In the genomic region with DNA sequence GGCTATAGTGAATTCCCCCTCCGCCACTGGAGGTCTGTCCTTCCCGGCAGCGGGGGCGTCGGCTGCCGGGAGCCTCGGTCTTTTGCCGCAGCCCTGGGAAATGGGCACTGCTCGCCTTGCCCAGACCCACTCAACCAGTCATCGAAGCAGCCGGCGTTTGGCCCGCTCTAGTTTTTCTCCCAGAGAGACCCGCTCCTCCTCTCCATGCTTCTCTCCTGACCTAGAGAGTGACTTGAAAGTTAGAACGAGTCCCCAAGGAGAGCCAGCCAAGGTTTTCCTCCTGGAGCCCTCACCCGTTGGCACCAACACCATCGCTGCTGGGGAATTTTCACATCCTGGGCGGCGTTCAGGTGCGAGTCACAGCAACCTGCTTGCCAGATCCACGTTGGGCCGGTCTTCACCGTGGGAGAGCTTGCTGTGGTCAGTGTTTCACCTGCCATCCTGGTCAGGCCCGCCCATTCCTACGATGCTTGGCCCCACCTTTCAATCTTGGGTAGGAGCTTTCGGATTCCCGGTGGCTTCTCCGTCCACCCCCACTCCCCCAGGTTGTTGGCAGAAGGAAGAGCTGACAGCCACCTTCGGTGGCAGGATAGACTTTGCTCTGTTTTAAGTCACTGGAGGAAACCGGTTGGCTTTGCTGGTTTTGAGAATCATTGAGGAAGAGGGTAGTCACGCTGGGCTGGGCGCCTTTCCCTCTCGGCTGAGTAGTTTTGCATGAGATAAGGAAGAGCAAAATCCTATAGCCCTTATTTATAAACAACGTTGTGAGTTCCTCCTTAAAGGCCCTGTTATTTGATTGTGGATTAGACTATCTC, we compare ENCODE assay signal across 8 mouse cellular contexts. TPM values are rescaled to one million over a fixed set of nuclear protein-coding genes. Genes with fewer than 3 reads are reported as not detected.
A peak's percentile ranks its signal among the peaks of the same experiment; 100 is the strongest.
DNase-seq lines count a peak whose midpoint lies in the region; ATAC-seq lines count a peak whose summit lies in the region.

No protein-coding gene starts in this region.

- no peaks in the 10 kb centered on the region for H3K27me3 ChIP-seq in embryonic facial prominence, embryonic 13.5 days
- H3K27me3 ChIP-seq in hindbrain, embryonic 15.5 days: no peaks in the 10 kb centered on the region
- H3K27me3 ChIP-seq in limb, embryonic 13.5 days: no peaks in the 10 kb centered on the region
- no peaks in the 10 kb centered on the region for H3K27me3 ChIP-seq in midbrain, embryonic 16.5 days (ENCODE audit: control insufficient read depth, insufficient read depth, low read depth, low read length)

- H3K9ac ChIP-seq in embryonic facial prominence, embryonic 13.5 days: peak overlapping the region; percentile 87
- peak overlapping the region; percentile 89 for H3K9ac ChIP-seq in hindbrain, embryonic 15.5 days
- peak overlapping the region; percentile 87 for H3K9ac ChIP-seq in limb, embryonic 13.5 days
- peak overlapping the region; percentile 87 for H3K9ac ChIP-seq in midbrain, embryonic 16.5 days (ENCODE audit: low read depth, low read length)

- DNase-seq in layer of hippocampus, adult 11-12 months (ENCODE audit: low spot score): peak; percentile 49
- no peak for DNase-seq in layer of hippocampus, postnatal 14 days (ENCODE audit: low spot score in 2 of 2)
- DNase-seq in R1 (ENCODE audit: low read depth, low spot score): peak; percentile 28
- peak; percentile 48 for DNase-seq in yolk sac, embryonic 10.5 days (ENCODE audit: low spot score)

- WGBS in embryonic facial prominence, embryonic 13.5 days: 3% methylated on average over 34 of the region's 34 CpGs
- 3% methylated on average over 33 of the region's 34 CpGs for WGBS in hindbrain, embryonic 15.5 days
- WGBS in limb, embryonic 13.5 days: 4% methylated on average over 34 of the region's 34 CpGs
- 2% methylated on average over 33 of the region's 34 CpGs for WGBS in midbrain, embryonic 16.5 days

- peak overlapping the region; percentile 96 for H3K4me2 ChIP-seq in embryonic facial prominence, embryonic 13.5 days
- H3K4me2 ChIP-seq in hindbrain, embryonic 15.5 days: peak overlapping the region; percentile 93
- H3K4me2 ChIP-seq in limb, embryonic 13.5 days (replicated peaks): peak overlapping the region; percentile 97
- H3K4me2 ChIP-seq in midbrain, embryonic 16.5 days (ENCODE audit: low read length): peak overlapping the region; percentile 97

- H3K9me3 ChIP-seq in embryonic facial prominence, embryonic 13.5 days: no peaks in the 10 kb centered on the region
- H3K9me3 ChIP-seq in hindbrain, embryonic 15.5 days: no peaks in the 10 kb centered on the region
- H3K9me3 ChIP-seq in limb, embryonic 13.5 days: no peaks in the 10 kb centered on the region
- H3K9me3 ChIP-seq in midbrain, embryonic 16.5 days (replicated peaks; ENCODE audit: control insufficient read depth, low read length, poor library complexity, severe bottlenecking): no peaks in the 10 kb centered on the region

- H3K36me3 ChIP-seq in embryonic facial prominence, embryonic 13.5 days: no peaks in the 10 kb centered on the region
- no peaks in the 10 kb centered on the region for H3K36me3 ChIP-seq in hindbrain, embryonic 15.5 days
- H3K36me3 ChIP-seq in limb, embryonic 13.5 days: peaks cover 5% of the 10 kb centered on the region; the same call in 1 of the 2 replicates
- H3K36me3 ChIP-seq in midbrain, embryonic 16.5 days (ENCODE audit: control insufficient read depth, insufficient read depth, low read length): 0 out of 2 replicates have a peak, but pooled peaks cover 2% of the 10 kb centered on the region

- H3K4me1 ChIP-seq in embryonic facial prominence, embryonic 13.5 days: peaks cover 32% of the 10 kb centered on the region
- peaks cover 70% of the 10 kb centered on the region for H3K4me1 ChIP-seq in hindbrain, embryonic 15.5 days (replicated peaks)
- H3K4me1 ChIP-seq in limb, embryonic 13.5 days: peaks cover 38% of the 10 kb centered on the region
- H3K4me1 ChIP-seq in midbrain, embryonic 16.5 days (ENCODE audit: control insufficient read depth, insufficient read depth, low read length): peaks cover 37% of the 10 kb centered on the region

- H3K27ac ChIP-seq in embryonic facial prominence, embryonic 13.5 days: peak overlapping the region; percentile 68; the same call in 1 of the 2 replicates
- peak overlapping the region; percentile 83 for H3K27ac ChIP-seq in hindbrain, embryonic 15.5 days (replicated peaks)
- no peak overlapping the region for H3K27ac ChIP-seq in limb, embryonic 13.5 days
- peak overlapping the region; percentile 76 for H3K27ac ChIP-seq in midbrain, embryonic 16.5 days (ENCODE audit: low read length)

- 0 out of 2 replicates have a peak, but pooled peaks have one; percentile 5 for ATAC-seq in embryonic facial prominence, embryonic 13.5 days (ENCODE audit: insufficient number of reproducible peaks, insufficient read depth, low FRiP score, low TSS enrichment, low read depth)
- peak; percentile 35 for ATAC-seq in hindbrain, embryonic 15.5 days (ENCODE audit: low FRiP score, low read depth)
- peak; percentile 3; the same call in 1 of the 2 replicates for ATAC-seq in limb, embryonic 13.5 days (ENCODE audit: low FRiP score, low read depth)
- peak; percentile 29 for ATAC-seq in midbrain, embryonic 16.5 days

- peak overlapping the region; percentile 87 for H3K4me3 ChIP-seq in embryonic facial prominence, embryonic 13.5 days
- peak overlapping the region; percentile 96 for H3K4me3 ChIP-seq in hindbrain, embryonic 15.5 days
- peak overlapping the region; percentile 87 for H3K4me3 ChIP-seq in limb, embryonic 13.5 days
- H3K4me3 ChIP-seq in midbrain, embryonic 16.5 days (ENCODE audit: low read depth, low read length): peak overlapping the region; percentile 91

RNA-seq across cellular contexts. Expression of gene Stk40, which starts 0.7 kb away (rescaled TPM):
- 10 to 100 TPM; 20.8 to 21.3 TPM for total RNA-seq in layer of hippocampus, postnatal 14 days (2021)
- polyA plus RNA-seq in embryonic facial prominence, embryonic 13.5 days (2015; fragmentation: Nextera tagmentation; extraction: Ambion mirVana): 34.9 and 36.6 TPM in 2 replicates
- 29.6 and 33.9 TPM in 2 replicates for polyA plus RNA-seq in hindbrain, embryonic 15.5 days (2015; fragmentation: Nextera tagmentation; extraction: Ambion mirVana)
- 38.7 and 39.0 TPM in 2 replicates for polyA plus RNA-seq in limb, embryonic 13.5 days (2015; fragmentation: Nextera tagmentation; extraction: Ambion mirVana)
- polyA plus RNA-seq in midbrain, embryonic 16.5 days (2015; fragmentation: Nextera tagmentation; extraction: Ambion mirVana): 27.1 and 31.1 TPM in 2 replicates

RNA-seq across cellular contexts. Expression of gene Lsm10, which starts 8.0 kb away (rescaled TPM):
- 10 to 100 TPM; 12.9 to 13.1 TPM for total RNA-seq in layer of hippocampus, postnatal 14 days (2021)
- polyA plus RNA-seq in embryonic facial prominence, embryonic 13.5 days (2015; fragmentation: Nextera tagmentation; extraction: Ambion mirVana): 46.7 and 50.3 TPM in 2 replicates
- 45.8 and 50.3 TPM in 2 replicates for polyA plus RNA-seq in hindbrain, embryonic 15.5 days (2015; fragmentation: Nextera tagmentation; extraction: Ambion mirVana)
- 44.7 and 46.3 TPM in 2 replicates for polyA plus RNA-seq in limb, embryonic 13.5 days (2015; fragmentation: Nextera tagmentation; extraction: Ambion mirVana)
- polyA plus RNA-seq in midbrain, embryonic 16.5 days (2015; fragmentation: Nextera tagmentation; extraction: Ambion mirVana): 55.1 and 63.5 TPM in 2 replicates

RNA-seq across cellular contexts. Expression of gene Eva1b, which starts 43.1 kb away (rescaled TPM):
- total RNA-seq in layer of hippocampus, postnatal 14 days (2021): 1 to 10 TPM; 6.5 to 6.7 TPM
- polyA plus RNA-seq in embryonic facial prominence, embryonic 13.5 days (2015; fragmentation: Nextera tagmentation; extraction: Ambion mirVana): 70.2 and 78.2 TPM in 2 replicates
- 14.5 and 15.1 TPM in 2 replicates for polyA plus RNA-seq in hindbrain, embryonic 15.5 days (2015; fragmentation: Nextera tagmentation; extraction: Ambion mirVana)
- 74.5 and 77.5 TPM in 2 replicates for polyA plus RNA-seq in limb, embryonic 13.5 days (2015; fragmentation: Nextera tagmentation; extraction: Ambion mirVana)
- 7.9 and 10.0 TPM in 2 replicates for polyA plus RNA-seq in midbrain, embryonic 16.5 days (2015; fragmentation: Nextera tagmentation; extraction: Ambion mirVana)

RNA-seq across cellular contexts. Expression of gene Oscp1, which starts 46.1 kb away (rescaled TPM):
- total RNA-seq in layer of hippocampus, postnatal 14 days (2021): 10 to 100 TPM; 45.5 to 49.0 TPM
- polyA plus RNA-seq in embryonic facial prominence, embryonic 13.5 days (2015; fragmentation: Nextera tagmentation; extraction: Ambion mirVana): 19.2 and 22.2 TPM in 2 replicates
- polyA plus RNA-seq in hindbrain, embryonic 15.5 days (2015; fragmentation: Nextera tagmentation; extraction: Ambion mirVana): 38.5 and 42.1 TPM in 2 replicates
- 17.2 and 19.4 TPM in 2 replicates for polyA plus RNA-seq in limb, embryonic 13.5 days (2015; fragmentation: Nextera tagmentation; extraction: Ambion mirVana)
- polyA plus RNA-seq in midbrain, embryonic 16.5 days (2015; fragmentation: Nextera tagmentation; extraction: Ambion mirVana): 40.0 and 48.5 TPM in 2 replicates

RNA-seq across cellular contexts. Expression of gene Mrps15, which starts 57.7 kb away (rescaled TPM):
- total RNA-seq in layer of hippocampus, postnatal 14 days (2021): 10 to 100 TPM; 46.6 to 47.9 TPM
- polyA plus RNA-seq in embryonic facial prominence, embryonic 13.5 days (2015; fragmentation: Nextera tagmentation; extraction: Ambion mirVana): 154 and 162 TPM in 2 replicates
- polyA plus RNA-seq in hindbrain, embryonic 15.5 days (2015; fragmentation: Nextera tagmentation; extraction: Ambion mirVana): 123 and 129 TPM in 2 replicates
- 153 and 158 TPM in 2 replicates for polyA plus RNA-seq in limb, embryonic 13.5 days (2015; fragmentation: Nextera tagmentation; extraction: Ambion mirVana)
- 128 and 131 TPM in 2 replicates for polyA plus RNA-seq in midbrain, embryonic 16.5 days (2015; fragmentation: Nextera tagmentation; extraction: Ambion mirVana)

Comparison
In these comparisons a context has a peak if more than half of its experiments do, and no peak if none do; other contexts are left out.
1. DNase-seq: peak in layer of hippocampus, adult 11-12 months (single experiment), R1 (single experiment) and yolk sac, embryonic 10.5 days (single experiment); none in layer of hippocampus, postnatal 14 days (0 of 2).
2. Peak in every context shown above with its lines, with median percentiles within 50 percentile points of each other: ATAC-seq, H3K4me2 ChIP-seq, H3K4me3 ChIP-seq and H3K9ac ChIP-seq.